Mouse (Mus musculus) cortical plate, adult 2 months (tissue): Measurements from ENCODE around the gene Flt1.

ENCODE experiments used
- CTCF ChIP-seq: fragments of 200-500 bp; IDR thresholded peaks from 2 replicates; pipeline ENCODE4 v1.5.1; 2011; ENCODE audit warnings: mild to moderate bottlenecking, control low read depth, low read length; ENCODE audit not compliant: insufficient read depth; ENCODE audit errors: extremely low read depth
- POLR2A ChIP-seq: fragments of 200-500 bp; IDR thresholded peaks from 2 replicates; pipeline ENCODE4 v1.6.1; 2011; ENCODE audit warnings: mild to moderate bottlenecking, low read length, control low read depth; ENCODE audit not compliant: insufficient read depth; ENCODE audit errors: extremely low read depth

- TF ChIP-seq CTCF (no peak), POLR2A (no peak)
These were observed 91.8 kb downstream of the Flt1 start for GRCm38 (mm10) chr5:147634016-147634415.
